Mouse (Mus musculus): ENCODE measurements around the gene Susd6.

The Susd6 gene

GRCm38 (mm10) chr12:80794522-80794921 is 4.2 kb downstream of the Susd6 start:
- no peak for TF ChIP-seq GATA4 (IDR thresholded peaks at IDR 0.05; ENCODE audit: insufficient replicate concordance, low read length)

GRCm38 (mm10) chr12:80794935-80795785 is 4.8 kb downstream of the Susd6 start:
- no peak for TF ChIP-seq GATA4 (IDR thresholded peaks at IDR 0.05; ENCODE audit: insufficient replicate concordance, low read length)

GRCm38 (mm10) chr12:80798271-80798670 is 8.0 kb downstream of the Susd6 start:
- no peak for TF ChIP-seq GATA4 (IDR thresholded peaks at IDR 0.05; ENCODE audit: insufficient replicate concordance, low read length)

GRCm38 (mm10) chr12:80800156-80800555 is 9.8 kb downstream of the Susd6 start:
- TF ChIP-seq GATA4 (IDR thresholded peaks at IDR 0.05; ENCODE audit: insufficient replicate concordance, low read length): no peak

- TF ChIP-seq GATA4 (IDR thresholded peaks at IDR 0.05; ENCODE audit: insufficient replicate concordance, low read length): no peak
Observed at GRCm38 (mm10) chr12:80801443-80801842, 11.1 kb downstream of the Susd6 start.

- TF ChIP-seq GATA4 (IDR thresholded peaks at IDR 0.05; ENCODE audit: insufficient replicate concordance, low read length): peak; percentile 33; the same call in 1 of the 2 replicates
Observed at GRCm38 (mm10) chr12:80803924-80804323, 13.6 kb downstream of the Susd6 start.

- no peak for TF ChIP-seq GATA4 (IDR thresholded peaks at IDR 0.05; ENCODE audit: insufficient replicate concordance, low read length)
Observed at GRCm38 (mm10) chr12:80804861-80805428, 14.6 kb downstream of the Susd6 start.

- TF ChIP-seq GATA4 (IDR thresholded peaks at IDR 0.05; ENCODE audit: insufficient replicate concordance, low read length): no peak
Observed at GRCm38 (mm10) chr12:80807451-80808085, 17.3 kb downstream of the Susd6 start.

GRCm38 (mm10) chr12:80810005-80810404 is 19.7 kb downstream of the Susd6 start:
- no peak for TF ChIP-seq GATA4 (IDR thresholded peaks at IDR 0.05; ENCODE audit: insufficient replicate concordance, low read length)

- TF ChIP-seq GATA4 (IDR thresholded peaks at IDR 0.05; ENCODE audit: insufficient replicate concordance, low read length): no peak; the same call in 1 of the 2 replicates
Observed at GRCm38 (mm10) chr12:80811646-80812509, 21.6 kb downstream of the Susd6 start.

- TF ChIP-seq GATA4 (IDR thresholded peaks at IDR 0.05; ENCODE audit: insufficient replicate concordance, low read length): no peak
Observed at GRCm38 (mm10) chr12:80812510-80812820, 22.2 kb downstream of the Susd6 start.

- no peak for TF ChIP-seq GATA4 (IDR thresholded peaks at IDR 0.05; ENCODE audit: insufficient replicate concordance, low read length)
Observed at GRCm38 (mm10) chr12:80813456-80813855, 23.1 kb downstream of the Susd6 start.

GRCm38 (mm10) chr12:80813872-80814271 is 23.6 kb downstream of the Susd6 start:
- TF ChIP-seq GATA4 (IDR thresholded peaks at IDR 0.05; ENCODE audit: insufficient replicate concordance, low read length): no peak

- no peak for TF ChIP-seq GATA4 (IDR thresholded peaks at IDR 0.05; ENCODE audit: insufficient replicate concordance, low read length)
Observed at GRCm38 (mm10) chr12:80814529-80814928, 24.2 kb downstream of the Susd6 start.

GRCm38 (mm10) chr12:80815298-80815697 is 25.0 kb downstream of the Susd6 start:
- TF ChIP-seq GATA4 (IDR thresholded peaks at IDR 0.05; ENCODE audit: insufficient replicate concordance, low read length): 0 out of 2 replicates have a peak, but pooled peaks have one; percentile 37

All from liver, adult (tissue).